Mouse (Mus musculus) G1E (cell line): ENCODE data around the gene Ankrd55. TPM values are rescaled to one million over a fixed set of nuclear protein-coding genes. Genes with fewer than 3 reads are reported as not detected.
"Not testable (repeated sequence)": the region's sequence is repeated elsewhere in the genome, so short reads cannot be mapped to it uniquely, and the experiment has no call there.

Source experiments
- ATAC-seq: 2 replicates; pipeline ENCODE4 v1.8.0; 2016; ENCODE audit warnings: mild to moderate bottlenecking; ENCODE audit not compliant: insufficient number of reproducible peaks, poor library complexity, low FRiP score, severe bottlenecking; ENCODE audit errors: extremely low read depth
- DNase-seq: peaks from one replicate; pipeline ENCODE4 v3.0.0; 2012; ENCODE audit warnings: low spot score
- H3K27me3 ChIP-seq: 2 replicates; pipeline ENCODE4 v1.6.1; 2012; ENCODE audit warnings: mild to moderate bottlenecking, low read length, inconsistent platforms; ENCODE audit not compliant: insufficient read depth
- H3K36me3 ChIP-seq: replicated peaks from 2 replicates; pipeline ENCODE3; 2012; ENCODE audit warnings: mild to moderate bottlenecking, inconsistent platforms
- H3K4me1 ChIP-seq: 2 replicates; pipeline ENCODE4 v1.6.1; 2012; ENCODE audit warnings: low read depth, low read length, inconsistent platforms, mixed read lengths; ENCODE audit not compliant: insufficient read depth
- H3K4me3 ChIP-seq: 2 replicates; pipeline ENCODE4 v1.5.1; 2012; ENCODE audit warnings: low read depth, mild to moderate bottlenecking, inconsistent platforms, low read length, moderate library complexity, mixed read lengths
- H3K9me3 ChIP-seq: replicated peaks from 2 replicates; pipeline ENCODE4 v1.6.1; 2012; ENCODE audit warnings: inconsistent platforms
- CTCF ChIP-seq: IDR thresholded peaks from 2 replicates; pipeline ENCODE4 v1.5.1; 2012; ENCODE audit warnings: low read depth, low read length, inconsistent platforms, mixed read lengths
- GATA1 ChIP-seq: IDR thresholded peaks from 2 replicates; pipeline ENCODE4 v1.6.1; 2012; ENCODE audit warnings: borderline replicate concordance, low read length, inconsistent platforms, mixed read lengths
- GATA2 ChIP-seq: IDR thresholded peaks from 2 replicates; pipeline ENCODE4 v1.6.1; 2012; ENCODE audit warnings: low read depth, low read length, inconsistent platforms, borderline replicate concordance
- POLR2AphosphoS5 ChIP-seq: IDR thresholded peaks from 2 replicates; pipeline ENCODE4 v1.6.1; 2012; ENCODE audit warnings: low read depth, low read length, inconsistent platforms; ENCODE audit not compliant: insufficient replicate concordance
- TAL1 ChIP-seq: conservative IDR thresholded peaks from 2 replicates; pipeline ENCODE4 v1.6.1; 2012; ENCODE audit warnings: low read depth, low read length, inconsistent platforms, mixed read lengths
- polyA plus RNA-seq: library from polyadenylated mRNA; stranded (reverse); fragments of >175 nt; gene quantifications from 2 replicates; pipeline ENCODE4 v1.2.3, GENCODE M21; 2012
- total RNA-seq, 2 experiments: library from RNA; stranded (forward) in 1 of 2; stranded (reverse) in 1 of 2; fragments of 200-1000 nt in 1 of 2; fragments of >200 nt in 1 of 2; fragmentation: Nextera tagmentation in 1 of 2; gene quantifications; 2 replicates each; pipeline ENCODE4 v1.2.3; 2014 to 2017

Gene Ankrd55
- total and polyA plus RNA-seq, 3 experiments: 0.11 TPM; not detected in 2

DNA sequence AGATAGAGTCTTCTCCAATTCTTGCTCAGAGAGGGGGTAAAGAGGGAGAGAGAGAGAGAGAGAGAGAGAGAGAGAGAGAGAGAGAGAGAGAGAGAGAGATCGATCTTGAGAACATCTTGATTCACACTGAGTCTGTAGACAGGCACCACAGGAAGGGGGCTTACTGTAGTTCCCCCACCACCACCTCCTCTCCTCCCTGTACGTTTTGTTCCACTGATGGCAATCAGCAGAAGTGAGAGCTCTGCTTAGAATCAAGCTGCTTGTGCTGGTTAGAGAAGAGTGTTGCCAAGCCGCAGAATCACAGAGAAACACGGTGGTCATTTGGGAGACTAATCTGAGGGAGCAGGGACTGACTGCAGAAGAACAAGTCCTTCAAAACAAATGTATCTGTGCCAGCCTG is 1.7 kb downstream of the Ankrd55 start:
- DNase-seq (no peak), ATAC-seq (no peak)
- no peaks in the 10 kb centered on the region for H3K36me3 ChIP-seq
- no peak overlapping the region for H3K4me3 ChIP-seq
- TF ChIP-seq CTCF (no peak), GATA2 (no peak), TAL1 (no peak), POLR2AphosphoS5 (no peak), GATA1 (no peak)
- peaks cover 2% of the 10 kb centered on the region; the same call in 1 of the 2 replicates for H3K9me3 ChIP-seq
- peaks cover 10% of the 10 kb centered on the region; the same call in 1 of the 2 replicates for H3K27me3 ChIP-seq
- H3K4me1 ChIP-seq: no peaks in the 10 kb centered on the region

DNA sequence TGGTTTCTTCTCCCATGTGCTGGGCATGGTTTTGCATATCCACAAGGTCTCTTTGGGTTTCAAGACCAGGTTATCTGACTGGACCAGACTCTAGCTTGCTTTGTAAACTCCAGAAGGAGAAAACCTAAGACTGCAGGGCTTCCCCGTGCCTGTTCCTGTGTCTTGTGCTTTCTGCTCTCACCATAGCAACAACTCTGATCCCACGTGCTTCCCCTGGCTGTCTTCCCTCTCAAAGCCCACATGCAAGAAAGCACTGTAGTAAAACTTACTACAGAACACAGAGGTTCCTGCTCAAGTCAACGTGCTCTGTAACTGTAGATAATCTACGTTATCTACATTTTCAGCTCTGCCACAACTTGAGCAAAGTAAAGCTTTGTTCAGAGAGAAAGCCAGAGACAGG is 4.2 kb downstream of the Ankrd55 start:
- ATAC-seq: no peak

DNA sequence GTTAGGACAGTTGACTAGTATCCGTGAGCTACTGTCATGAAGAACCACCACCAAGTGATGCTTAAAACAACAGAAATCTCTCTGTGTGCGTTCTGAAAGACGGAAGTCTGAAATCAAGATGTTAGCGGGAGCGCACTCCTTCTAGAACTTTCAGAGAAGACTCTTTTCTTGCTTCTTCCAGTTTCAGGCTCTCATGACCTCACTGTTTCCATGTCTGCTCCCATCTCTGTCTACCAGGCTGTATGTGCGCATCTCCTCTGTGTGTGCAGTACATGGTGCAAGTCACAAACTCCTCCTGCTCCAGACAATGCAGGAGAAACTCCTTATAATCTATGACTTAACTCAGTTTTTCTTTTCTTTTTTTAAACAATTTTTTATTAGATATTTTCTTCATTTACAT is 4.8 kb downstream of the Ankrd55 start:
- Histone ChIP-seq H3K9me3 (no peaks in the 10 kb centered on the region), H3K4me3 (no peak overlapping the region), H3K27me3 (peaks cover 16% of the 10 kb centered on the region), H3K4me1 (no peaks in the 10 kb centered on the region), H3K36me3 (no peaks in the 10 kb centered on the region)
- TF ChIP-seq POLR2AphosphoS5 (no peak), TAL1 (no peak), GATA1 (no peak), CTCF (no peak), GATA2 (no peak)
- no peak for DNase-seq
- ATAC-seq: no peak

More for the DNA sequence above, 4.2 kb downstream of the Ankrd55 start:
- Histone ChIP-seq H3K27me3 (peaks cover 10% of the 10 kb centered on the region; the same call in 1 of the 2 replicates), H3K36me3 (no peaks in the 10 kb centered on the region), H3K4me3 (no peak overlapping the region), H3K9me3 (no peaks in the 10 kb centered on the region), H3K4me1 (no peaks in the 10 kb centered on the region)
- no peak for DNase-seq
- TF ChIP-seq GATA1: no peak
- TF ChIP-seq POLR2AphosphoS5: no peak
- TF ChIP-seq TAL1: no peak
- TF ChIP-seq CTCF: no peak
- no peak for TF ChIP-seq GATA2

DNA sequence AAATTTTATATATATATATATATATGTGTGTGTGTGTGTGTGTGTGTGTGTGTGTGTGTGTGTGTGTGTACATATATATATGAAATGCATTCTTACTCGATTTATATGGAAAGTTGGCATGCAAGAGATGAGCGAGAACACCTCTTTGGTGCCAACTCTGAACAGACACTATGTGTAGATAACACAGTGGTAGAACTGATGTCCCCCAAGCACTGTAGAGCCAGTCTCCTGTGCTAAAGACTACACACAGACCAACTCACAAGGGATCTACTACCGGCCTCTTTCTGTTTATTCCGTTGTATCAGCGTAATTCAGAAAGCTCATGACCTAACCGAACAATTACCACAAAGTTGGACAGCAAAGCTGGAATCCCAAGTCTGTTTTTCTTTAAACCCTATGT is 6.2 kb downstream of the Ankrd55 start:
- no peaks in the 10 kb centered on the region for H3K36me3 ChIP-seq
- no peak for ATAC-seq
- peaks cover 16% of the 10 kb centered on the region for H3K27me3 ChIP-seq
- no peak for TF ChIP-seq POLR2AphosphoS5
- TF ChIP-seq GATA2: no peak
- TF ChIP-seq TAL1: no peak
- no peak for TF ChIP-seq GATA1
- TF ChIP-seq CTCF: no peak
- H3K4me3 ChIP-seq: no peak overlapping the region
- H3K9me3 ChIP-seq: no peaks in the 10 kb centered on the region
- no peaks in the 10 kb centered on the region for H3K4me1 ChIP-seq
- DNase-seq: no peak

DNA sequence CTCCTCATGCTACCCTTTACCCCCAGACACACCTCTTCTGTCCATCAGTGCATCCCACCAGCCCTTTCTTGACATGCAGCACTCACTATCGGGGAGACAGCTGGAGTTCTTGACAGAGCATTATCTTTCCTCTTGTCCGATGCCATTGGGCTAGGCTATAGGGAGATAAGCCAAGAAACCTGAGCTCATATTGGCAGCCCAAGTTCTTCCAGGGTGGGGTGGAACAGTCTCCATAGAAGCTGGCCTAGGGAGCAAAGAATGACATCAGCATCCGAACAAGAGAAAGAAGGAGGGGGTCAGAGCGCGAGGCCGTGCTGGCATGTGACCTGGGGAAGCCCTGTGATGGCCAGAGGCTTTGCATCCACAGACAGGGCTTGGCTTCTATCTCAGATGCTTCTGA is 9.5 kb downstream of the Ankrd55 start:
- Histone ChIP-seq H3K27me3 (peaks cover 17% of the 10 kb centered on the region), H3K4me3 (no peak overlapping the region)
- TF ChIP-seq CTCF: no peak
- no peak for TF ChIP-seq POLR2AphosphoS5
- TF ChIP-seq GATA2: no peak
- no peak for TF ChIP-seq GATA1
- TF ChIP-seq TAL1: no peak

DNA sequence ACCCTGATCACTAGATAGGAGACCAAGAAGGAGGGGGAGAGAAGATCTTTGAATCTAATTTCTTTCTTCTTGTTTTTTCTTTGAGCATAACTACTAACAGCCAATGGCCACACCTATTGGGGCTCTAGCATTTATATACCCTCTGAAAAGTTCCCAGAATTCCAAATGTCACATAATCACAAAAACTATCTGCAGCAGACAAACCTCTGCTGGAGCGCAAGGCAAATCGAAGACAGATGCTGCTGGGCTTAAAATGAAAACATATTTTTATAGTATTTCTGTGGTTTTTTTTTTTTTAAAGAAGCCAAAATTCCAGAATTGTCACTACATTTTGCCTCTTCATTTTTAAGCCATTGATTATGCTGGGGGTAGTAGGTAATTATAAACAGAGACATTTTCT is 15.2 kb downstream of the Ankrd55 start:
- H3K36me3 ChIP-seq: no peaks in the 10 kb centered on the region
- no peak for TF ChIP-seq GATA2
- TF ChIP-seq CTCF: no peak
- TF ChIP-seq TAL1: no peak
- H3K27me3 ChIP-seq: peaks cover 4% of the 10 kb centered on the region; the same call in 1 of the 2 replicates
- H3K9me3 ChIP-seq: no peaks in the 10 kb centered on the region
- H3K4me1 ChIP-seq: no peaks in the 10 kb centered on the region
- H3K4me3 ChIP-seq: no peak overlapping the region
- ATAC-seq: no peak
- no peak for DNase-seq

More for the DNA sequence above, 9.5 kb downstream of the Ankrd55 start:
- ATAC-seq (no peak), DNase-seq (no peak)
- Histone ChIP-seq H3K36me3 (no peaks in the 10 kb centered on the region), H3K4me1 (no peaks in the 10 kb centered on the region), H3K9me3 (no peaks in the 10 kb centered on the region)

DNA sequence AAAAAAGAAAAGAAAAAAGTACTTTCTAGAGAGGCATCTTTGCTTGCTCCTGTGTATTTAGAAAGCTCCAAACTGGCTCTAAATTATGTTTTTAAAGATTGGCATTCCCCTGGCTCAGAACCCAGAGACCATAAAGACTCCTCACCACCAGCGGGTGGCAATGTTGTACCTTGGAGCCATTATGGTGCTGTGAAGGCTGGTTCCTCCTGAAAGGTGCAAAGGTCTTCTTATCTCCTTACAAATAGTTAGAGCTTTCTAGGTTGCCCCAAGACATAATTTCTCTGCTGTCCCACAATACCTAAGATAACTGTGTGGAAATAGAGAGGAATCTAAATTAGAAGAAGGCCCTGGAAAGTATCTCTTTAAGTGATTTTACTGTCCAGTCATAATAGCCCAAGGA is 20.4 kb downstream of the Ankrd55 start:
- DNase-seq: no peak
- no peaks in the 10 kb centered on the region for H3K36me3 ChIP-seq
- H3K27me3 ChIP-seq: no peaks in the 10 kb centered on the region
- no peaks in the 10 kb centered on the region for H3K9me3 ChIP-seq
- no peaks in the 10 kb centered on the region for H3K4me1 ChIP-seq
- no peak for ATAC-seq
- no peak overlapping the region for H3K4me3 ChIP-seq
- no peak for TF ChIP-seq TAL1
- no peak for TF ChIP-seq POLR2AphosphoS5
- TF ChIP-seq GATA2: no peak
- TF ChIP-seq GATA1: no peak
- TF ChIP-seq CTCF: no peak

DNA sequence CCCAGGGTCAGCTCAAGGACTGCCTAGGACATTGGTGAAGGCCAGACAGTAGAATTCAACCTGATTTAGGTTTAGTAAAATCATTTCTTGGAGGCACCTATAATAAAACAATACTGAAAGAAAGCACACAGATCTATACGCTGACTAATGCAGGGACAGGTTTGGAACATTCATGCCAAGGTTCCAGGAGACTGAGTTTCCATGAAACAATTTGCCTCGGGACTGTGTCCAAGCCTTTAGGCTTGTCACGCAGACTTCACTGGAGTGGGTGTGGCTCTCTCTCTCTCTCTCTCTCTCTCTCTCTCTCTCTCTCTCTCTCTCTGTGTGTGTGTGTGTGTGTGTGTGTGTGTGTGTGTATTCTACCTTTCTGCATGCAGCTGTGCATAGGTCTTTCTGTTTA is 23.4 kb downstream of the Ankrd55 start:
- not testable (repeated sequence) for H3K4me3 ChIP-seq, DNase-seq, ATAC-seq, H3K9me3 ChIP-seq, H3K27me3 ChIP-seq, H3K4me1 ChIP-seq, H3K36me3 ChIP-seq
